Mouse (Mus musculus): ENCODE measurements at regions not wholly inside any gene's neighbourhood (a gene's known extent, or its start where the extent isn't known, plus 50 kb on each side); places are given as distances from the start of the nearest gene placed in this dataset.
A peak's percentile ranks its signal among the peaks of the same experiment; 100 is the strongest.

DNA sequence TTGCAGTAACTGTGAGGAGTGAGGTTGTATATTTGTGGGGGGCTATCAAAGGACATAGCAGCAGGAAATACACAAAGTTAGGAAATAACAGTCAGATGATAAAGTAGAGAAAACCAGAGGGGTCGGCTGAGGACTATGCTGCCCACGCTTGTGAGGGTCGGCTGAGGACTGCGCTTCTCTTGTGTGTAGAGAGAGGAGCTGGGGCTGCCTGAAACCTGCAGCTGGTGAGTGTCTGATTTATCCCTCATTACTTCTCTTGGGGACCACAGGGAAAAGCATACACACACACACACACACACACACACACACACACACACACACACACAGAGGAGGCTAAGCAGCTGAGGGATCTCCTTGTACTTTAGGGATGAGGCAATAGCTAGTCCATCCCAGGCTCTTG, 124.3 kb upstream of the Rbfox1 start:
- no peak for ATAC-seq
- Histone ChIP-seq H3K9me3 (no peaks in the 10 kb centered on the region), H3K36me3 (no peaks in the 10 kb centered on the region), H3K27me3 (no peaks in the 10 kb centered on the region), H3K4me1 (replicated peaks) (no peaks in the 10 kb centered on the region), H3K9ac (replicated peaks) (no peak overlapping the region), H3K4me2 (replicated peaks) (no peak overlapping the region), H3K27ac (no peak overlapping the region), H3K4me3 (replicated peaks) (no peak overlapping the region)
- WGBS = 92% methylated on average over 4 of the region's 4 CpGs

DNA sequence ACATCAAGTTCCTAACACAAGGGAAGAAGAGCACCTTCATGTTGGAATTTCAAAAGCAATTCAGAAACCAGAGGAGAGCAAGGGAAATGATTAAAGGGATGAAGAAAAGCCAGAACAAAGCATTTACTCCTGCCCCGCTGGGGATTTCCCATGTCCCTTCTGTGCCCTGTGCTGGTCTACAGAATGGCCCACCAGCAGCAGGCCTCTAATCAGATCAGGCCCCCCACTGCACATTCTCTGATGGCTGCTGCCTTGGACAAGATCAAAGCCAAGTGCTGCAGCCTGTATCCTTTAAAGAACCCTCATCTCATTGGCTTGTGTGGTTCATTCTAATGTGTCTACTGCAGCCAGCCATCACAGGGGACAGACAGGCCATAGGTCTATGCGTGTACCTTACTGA, 126.1 kb upstream of the Rbfox1 start:
- peak; percentile 27; the same call in 1 of the 2 replicates for ATAC-seq
- no peaks in the 10 kb centered on the region for H3K9me3 ChIP-seq
- 71% methylated on average over 2 of the region's 2 CpGs for WGBS

DNA sequence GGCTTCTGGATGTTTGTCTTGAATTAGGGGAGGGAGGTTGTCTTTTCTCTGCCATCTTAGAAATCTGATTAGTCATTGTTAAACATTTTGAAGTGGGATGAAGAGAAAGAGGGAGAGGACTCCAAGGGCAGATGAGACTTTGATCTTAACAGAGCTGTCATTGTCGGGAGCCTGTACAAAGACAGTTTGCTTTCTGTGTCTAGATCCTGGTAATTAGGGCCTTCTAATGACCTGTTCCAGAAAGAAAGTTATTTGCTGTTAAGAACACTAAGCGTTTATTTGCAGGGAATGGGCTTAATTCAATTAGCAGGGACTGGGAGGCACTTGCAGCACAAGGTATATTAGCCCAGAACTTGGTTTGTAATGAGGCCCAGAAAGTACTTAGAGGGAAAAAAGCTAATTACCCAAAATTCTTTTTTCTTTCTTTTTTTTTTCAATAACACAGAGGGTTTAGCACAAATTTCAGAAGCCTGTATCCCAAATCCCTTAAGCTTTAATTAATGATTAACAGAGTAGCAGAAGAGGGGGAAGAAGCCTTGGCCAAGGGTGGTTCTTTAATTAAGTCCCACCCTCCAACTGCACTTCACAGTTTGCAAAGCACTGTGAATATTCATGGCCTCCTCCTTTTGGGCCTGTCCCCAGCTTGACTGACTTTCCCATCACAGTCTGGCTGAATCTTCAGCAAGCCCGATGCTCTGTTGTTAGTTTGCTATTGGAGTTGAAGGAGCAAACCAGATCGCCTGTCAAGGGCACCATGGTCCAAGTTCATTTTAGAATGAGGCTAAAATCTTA, 142.2 kb upstream of the Rbfox1 start:
- Histone ChIP-seq H3K36me3 (no peaks in the 10 kb centered on the region), H3K27ac (no peak overlapping the region), H3K9me3 (no peaks in the 10 kb centered on the region), H3K4me2 (replicated peaks) (no peak overlapping the region), H3K4me3 (replicated peaks) (no peak overlapping the region), H3K27me3 (no peaks in the 10 kb centered on the region), H3K4me1 (replicated peaks) (no peaks in the 10 kb centered on the region), H3K9ac (replicated peaks) (no peak overlapping the region)
- 61% methylated on average over 4 of the region's 4 CpGs for WGBS
- ATAC-seq = no peak

More for the DNA sequence above, 126.1 kb upstream of the Rbfox1 start:
- H3K27me3 ChIP-seq = no peaks in the 10 kb centered on the region
- H3K27ac ChIP-seq = no peak overlapping the region
- no peak overlapping the region for H3K4me2 ChIP-seq (replicated peaks)
- H3K4me3 ChIP-seq (replicated peaks) = no peak overlapping the region
- H3K4me1 ChIP-seq (replicated peaks) = no peaks in the 10 kb centered on the region
- no peak overlapping the region for H3K9ac ChIP-seq (replicated peaks)
- no peaks in the 10 kb centered on the region for H3K36me3 ChIP-seq

DNA sequence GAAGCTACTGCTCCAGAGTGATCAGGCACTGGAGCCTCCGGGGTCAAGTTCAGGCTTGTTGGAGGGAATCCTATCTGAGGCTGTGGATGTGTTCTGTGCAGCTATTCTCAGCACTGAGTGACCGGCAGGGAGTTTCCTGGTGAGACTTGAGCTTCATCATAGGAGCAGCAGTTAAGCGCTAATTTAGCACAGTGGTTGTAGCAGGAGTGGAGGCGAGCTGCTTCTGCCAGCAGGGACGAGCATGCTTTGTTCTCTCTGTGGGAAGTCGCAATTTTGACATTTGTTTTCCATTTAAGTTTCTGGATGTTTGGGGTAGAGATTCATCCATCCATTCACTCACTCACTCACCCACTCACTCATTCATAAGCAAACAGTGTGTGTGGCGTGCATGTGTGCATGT, 144.4 kb upstream of the Rbfox1 start:
- H3K27me3 ChIP-seq = no peaks in the 10 kb centered on the region
- no peak overlapping the region for H3K4me3 ChIP-seq (replicated peaks)
- no peaks in the 10 kb centered on the region for H3K4me1 ChIP-seq (replicated peaks)
- no peaks in the 10 kb centered on the region for H3K9me3 ChIP-seq
- WGBS = 79% methylated on average over 7 of the region's 7 CpGs
- H3K4me2 ChIP-seq (replicated peaks) = no peak overlapping the region
- H3K9ac ChIP-seq (replicated peaks) = no peak overlapping the region
- ATAC-seq = no peak
- no peaks in the 10 kb centered on the region for H3K36me3 ChIP-seq
- no peak overlapping the region for H3K27ac ChIP-seq

DNA sequence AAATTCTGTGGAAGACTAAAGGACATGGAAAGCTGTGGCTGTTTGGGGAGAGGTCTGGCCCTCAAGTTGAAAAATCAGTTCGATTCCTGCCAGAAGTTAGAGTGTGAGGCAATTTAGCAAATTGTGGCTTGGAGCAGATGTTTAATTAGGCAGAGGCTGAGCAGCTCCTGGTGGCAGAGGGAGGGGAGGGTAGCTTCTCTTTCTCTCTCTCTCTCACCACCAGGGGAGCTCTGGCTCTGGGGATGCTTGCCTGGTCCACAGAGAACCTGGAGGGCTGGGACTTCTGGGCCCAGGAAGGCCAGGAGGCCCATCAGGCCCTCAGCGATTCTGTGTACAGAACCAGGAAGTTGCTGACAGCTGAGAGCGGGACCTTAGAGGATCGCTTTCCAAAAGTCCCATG, 151.5 kb upstream of the Rbfox1 start:
- Histone ChIP-seq H3K4me2 (replicated peaks) (no peak overlapping the region), H3K9ac (replicated peaks) (no peak overlapping the region), H3K36me3 (no peaks in the 10 kb centered on the region), H3K27ac (no peak overlapping the region), H3K9me3 (no peaks in the 10 kb centered on the region), H3K27me3 (no peaks in the 10 kb centered on the region), H3K4me1 (replicated peaks) (no peaks in the 10 kb centered on the region), H3K4me3 (replicated peaks) (no peak overlapping the region)
- 79% methylated on average over 4 of the region's 4 CpGs for WGBS
- ATAC-seq = no peak

DNA sequence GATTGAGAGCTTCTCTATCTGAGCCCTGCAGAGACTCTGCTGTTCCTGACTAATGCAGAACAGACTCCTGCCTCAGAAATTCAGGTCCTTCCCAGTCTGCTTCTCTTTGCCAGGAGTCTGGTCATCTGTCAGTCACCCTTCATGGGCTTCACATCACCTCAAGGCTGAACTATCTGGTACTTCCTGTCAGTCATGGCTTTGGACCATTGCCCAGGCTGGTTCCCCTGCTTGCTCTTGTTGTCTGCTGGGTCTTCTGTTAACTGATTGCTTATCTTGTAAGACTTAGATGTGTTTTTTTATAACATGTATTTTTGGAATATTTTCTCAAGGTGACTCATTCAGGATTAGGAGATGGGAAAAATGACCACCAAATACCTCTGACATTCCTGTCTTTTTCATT, 162.6 kb upstream of the Rbfox1 start:
- no peaks in the 10 kb centered on the region for H3K4me1 ChIP-seq (replicated peaks)
- H3K36me3 ChIP-seq = no peaks in the 10 kb centered on the region
- H3K27me3 ChIP-seq = no peaks in the 10 kb centered on the region
- no peak overlapping the region for H3K4me3 ChIP-seq (replicated peaks)
- no peak overlapping the region for H3K4me2 ChIP-seq (replicated peaks)
- no peak for ATAC-seq
- no peak overlapping the region for H3K9ac ChIP-seq (replicated peaks)
- no peaks in the 10 kb centered on the region for H3K9me3 ChIP-seq
- no peak overlapping the region for H3K27ac ChIP-seq

DNA sequence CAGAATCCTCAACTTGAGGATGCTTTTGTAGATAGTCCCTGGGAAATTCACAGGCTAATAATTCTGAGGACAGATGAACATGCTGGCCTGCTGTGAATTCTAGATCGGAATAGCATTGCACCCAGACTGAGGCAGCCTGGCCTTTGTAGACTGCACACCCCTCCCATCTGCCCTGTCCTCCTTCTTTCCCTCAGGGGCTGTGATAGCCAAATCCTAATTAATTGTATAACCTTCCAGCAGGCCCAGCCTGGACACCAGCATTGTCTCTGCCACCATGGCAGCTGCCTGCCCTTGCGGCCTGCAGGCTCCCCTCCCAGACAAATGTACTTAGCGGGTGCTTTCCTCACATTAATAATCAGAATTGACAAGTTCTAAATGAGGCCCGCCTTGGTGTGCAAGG, 171.7 kb upstream of the Rbfox1 start:
- 0 out of 2 replicates have a peak, but pooled peaks cover 3% of the 10 kb centered on the region for H3K4me1 ChIP-seq (replicated peaks)
- H3K27ac ChIP-seq = no peak overlapping the region
- H3K9me3 ChIP-seq = no peaks in the 10 kb centered on the region
- 69% methylated on average over 4 of the region's 4 CpGs for WGBS
- no peak for ATAC-seq
- H3K4me3 ChIP-seq (replicated peaks) = no peak overlapping the region
- H3K36me3 ChIP-seq = no peaks in the 10 kb centered on the region
- no peak overlapping the region for H3K4me2 ChIP-seq (replicated peaks)
- no peak overlapping the region for H3K9ac ChIP-seq (replicated peaks)
- no peaks in the 10 kb centered on the region for H3K27me3 ChIP-seq

DNA sequence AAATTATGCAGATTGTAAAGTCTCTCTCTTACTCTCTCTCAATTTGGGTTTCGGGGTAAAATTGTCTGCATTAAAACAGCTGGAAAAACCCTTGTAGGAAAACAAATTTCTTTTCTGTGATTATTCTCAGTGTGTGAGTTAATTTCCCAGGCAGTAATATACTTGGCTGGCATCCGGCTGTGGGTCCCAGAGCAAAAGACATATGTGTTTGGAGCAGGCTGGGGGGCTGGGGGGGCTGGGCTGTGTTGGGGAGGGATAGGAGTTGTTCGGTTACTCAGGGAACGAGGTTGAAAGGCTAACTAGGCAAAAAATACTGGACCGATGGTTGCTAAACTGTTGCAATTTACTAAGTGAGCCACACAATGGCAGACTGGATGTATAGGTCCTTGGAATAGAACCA, 175.3 kb upstream of the Rbfox1 start:
- no peak for ATAC-seq
- no peaks in the 10 kb centered on the region for H3K36me3 ChIP-seq
- H3K4me2 ChIP-seq (replicated peaks) = no peak overlapping the region
- H3K9ac ChIP-seq (replicated peaks) = no peak overlapping the region
- no peaks in the 10 kb centered on the region for H3K27me3 ChIP-seq
- no peak overlapping the region for H3K27ac ChIP-seq
- no peak overlapping the region for H3K4me3 ChIP-seq (replicated peaks)
- WGBS = 78% methylated on average over 5 of the region's 5 CpGs
- H3K9me3 ChIP-seq = no peaks in the 10 kb centered on the region
- 0 out of 2 replicates have a peak, but pooled peaks cover 3% of the 10 kb centered on the region for H3K4me1 ChIP-seq (replicated peaks)

DNA sequence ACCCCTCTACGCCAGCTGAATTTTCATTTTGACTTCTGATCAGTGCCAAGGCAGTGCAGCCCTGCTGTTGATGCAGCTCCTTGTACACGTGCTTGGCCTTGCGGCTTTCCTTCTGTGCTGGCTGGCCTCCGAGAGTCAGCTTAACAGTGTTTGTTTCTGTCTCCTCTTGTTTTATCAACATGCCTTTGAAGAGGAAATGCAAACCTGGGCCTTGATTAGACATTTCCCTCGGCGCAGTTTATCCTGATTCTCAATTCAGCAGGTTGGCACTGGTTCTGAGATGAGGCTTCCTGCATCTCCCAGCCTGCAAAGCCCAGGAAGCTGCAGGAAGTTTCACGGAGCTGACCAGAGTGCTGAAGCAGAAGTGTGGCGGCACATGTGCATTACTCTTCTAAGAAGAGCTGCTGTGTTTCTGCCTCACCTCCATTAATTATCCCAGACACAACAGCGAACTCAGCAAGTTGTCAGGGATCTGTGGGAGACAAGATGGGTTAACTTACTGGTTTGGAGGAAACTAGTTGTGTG, 184.4 kb upstream of the Rbfox1 start:
- Histone ChIP-seq H3K4me1 (replicated peaks) (no peaks in the 10 kb centered on the region), H3K9ac (replicated peaks) (no peak overlapping the region), H3K27me3 (no peaks in the 10 kb centered on the region), H3K27ac (no peak overlapping the region), H3K4me3 (replicated peaks) (no peak overlapping the region), H3K9me3 (no peaks in the 10 kb centered on the region), H3K36me3 (no peaks in the 10 kb centered on the region), H3K4me2 (replicated peaks) (no peak overlapping the region)
- 56% methylated on average over 9 of the region's 9 CpGs for WGBS
- ATAC-seq = no peak

DNA sequence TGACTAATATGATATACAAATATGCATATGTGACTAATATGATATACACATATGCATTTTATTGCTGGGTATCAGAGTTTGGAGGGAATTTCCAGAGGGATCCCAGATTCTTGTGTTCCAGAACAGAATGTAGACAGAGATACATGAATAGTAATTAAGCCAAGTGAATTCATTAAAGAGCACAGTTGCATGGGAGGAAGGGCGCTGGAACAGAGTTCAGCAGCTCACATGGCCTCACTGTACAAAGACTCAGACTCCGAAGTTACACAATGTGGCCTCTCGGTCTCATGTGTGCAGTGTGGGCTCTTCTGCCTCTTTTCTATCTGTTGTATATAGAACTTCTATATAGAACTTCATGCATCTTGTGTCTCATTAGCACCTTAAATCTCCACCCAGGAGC, 196.8 kb upstream of the Rbfox1 start:
- Histone ChIP-seq H3K27me3 (no peaks in the 10 kb centered on the region), H3K9me3 (no peaks in the 10 kb centered on the region), H3K27ac (no peak overlapping the region), H3K4me2 (replicated peaks) (no peak overlapping the region), H3K4me3 (replicated peaks) (no peak overlapping the region), H3K4me1 (replicated peaks) (no peaks in the 10 kb centered on the region), H3K9ac (replicated peaks) (no peak overlapping the region), H3K36me3 (no peaks in the 10 kb centered on the region)
- no peak for ATAC-seq
- 86% methylated on average over 3 of the region's 3 CpGs for WGBS

DNA sequence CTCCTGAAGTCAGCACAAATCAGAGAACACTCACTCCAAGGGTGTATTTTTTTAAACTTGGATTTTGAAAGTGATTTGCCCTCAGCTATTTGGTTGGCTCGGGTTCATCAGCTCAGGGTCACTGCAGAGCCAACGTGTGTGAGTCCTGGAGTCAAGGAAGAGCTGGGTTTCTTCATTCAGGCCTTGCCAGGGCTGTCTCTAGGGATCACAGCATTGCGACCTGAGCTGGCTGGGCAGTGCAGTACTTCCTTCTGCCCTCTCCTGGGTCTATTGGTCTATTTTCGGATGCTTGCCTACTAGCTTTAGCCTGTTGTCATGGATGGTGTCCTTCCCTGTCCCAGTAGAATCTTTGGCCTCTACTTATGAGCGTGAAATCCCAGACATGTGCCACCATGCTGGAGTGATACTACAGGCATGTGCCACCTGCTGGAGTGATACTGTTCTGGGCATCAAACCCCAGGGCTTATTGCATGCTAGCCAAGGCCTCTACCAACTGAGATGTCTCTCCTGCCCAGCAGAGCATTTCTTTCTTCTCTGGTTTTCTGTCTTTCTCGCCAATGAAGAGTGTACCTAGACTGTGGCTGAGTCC, 211.7 kb upstream of the Rbfox1 start:
- no peaks in the 10 kb centered on the region for H3K9me3 ChIP-seq
- 78% methylated on average over 6 of the region's 6 CpGs for WGBS
- H3K36me3 ChIP-seq = no peaks in the 10 kb centered on the region
- H3K27me3 ChIP-seq = no peaks in the 10 kb centered on the region; the same call in 1 of the 2 replicates
- no peaks in the 10 kb centered on the region for H3K4me1 ChIP-seq (replicated peaks)
- H3K4me2 ChIP-seq (replicated peaks) = no peak overlapping the region
- ATAC-seq = no peak
- no peak overlapping the region for H3K9ac ChIP-seq (replicated peaks)
- H3K4me3 ChIP-seq (replicated peaks) = no peak overlapping the region
- no peak overlapping the region for H3K27ac ChIP-seq

DNA sequence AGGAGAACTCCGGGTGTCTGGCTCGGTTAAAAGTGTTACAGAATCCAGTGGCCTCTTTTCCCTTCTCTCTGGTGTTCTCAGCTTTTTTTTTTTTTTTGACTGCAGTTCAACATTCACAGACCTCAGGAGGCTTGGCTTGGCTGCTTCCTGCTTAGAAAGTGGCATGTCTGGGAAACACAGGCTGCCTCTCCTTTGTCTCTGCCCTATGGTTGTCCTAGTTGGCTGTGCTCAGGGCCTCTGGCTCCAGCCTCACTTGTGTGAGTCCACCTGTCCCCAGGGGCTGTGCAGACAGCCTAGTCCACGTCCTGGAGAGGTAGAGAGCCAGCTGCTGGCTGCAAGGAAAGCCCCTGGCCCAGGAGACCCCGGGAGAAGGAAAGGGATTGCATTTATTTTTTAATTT, 212.3 kb upstream of the Rbfox1 start:
- Histone ChIP-seq H3K4me1 (replicated peaks) (no peaks in the 10 kb centered on the region), H3K27me3 (no peaks in the 10 kb centered on the region; the same call in 1 of the 2 replicates), H3K9me3 (no peaks in the 10 kb centered on the region), H3K4me2 (replicated peaks) (no peak overlapping the region), H3K9ac (replicated peaks) (no peak overlapping the region), H3K36me3 (no peaks in the 10 kb centered on the region), H3K27ac (no peak overlapping the region), H3K4me3 (replicated peaks) (no peak overlapping the region)
- ATAC-seq = no peak
- 52% methylated on average over 4 of the region's 4 CpGs for WGBS

Data from midbrain, embryonic 13.5 days (tissue).